Mouse (Mus musculus) layer of hippocampus, postnatal 36 days (tissue): Measurements from ENCODE around the gene Slc39a7. TPM values are rescaled to one million over a fixed set of nuclear protein-coding genes. Genes with fewer than 3 reads are reported as not detected.
"Not testable (repeated sequence)": the region's sequence is repeated elsewhere in the genome, so short reads cannot be mapped to it uniquely, and the experiment has no call there.

ENCODE experiments used
- DNase-seq, 2 experiments: peaks; one replicate each; pipeline ENCODE4 v3.0.0; 2022
- total RNA-seq, 2 experiments: library from RNA; stranded (reverse); gene quantifications; 2 replicates each; pipeline ENCODE4 v1.2.3; 2021

Gene Slc39a7
- total RNA-seq, 2 experiments from 2014 or later: 88.5 to 92.6 TPM

DNA sequence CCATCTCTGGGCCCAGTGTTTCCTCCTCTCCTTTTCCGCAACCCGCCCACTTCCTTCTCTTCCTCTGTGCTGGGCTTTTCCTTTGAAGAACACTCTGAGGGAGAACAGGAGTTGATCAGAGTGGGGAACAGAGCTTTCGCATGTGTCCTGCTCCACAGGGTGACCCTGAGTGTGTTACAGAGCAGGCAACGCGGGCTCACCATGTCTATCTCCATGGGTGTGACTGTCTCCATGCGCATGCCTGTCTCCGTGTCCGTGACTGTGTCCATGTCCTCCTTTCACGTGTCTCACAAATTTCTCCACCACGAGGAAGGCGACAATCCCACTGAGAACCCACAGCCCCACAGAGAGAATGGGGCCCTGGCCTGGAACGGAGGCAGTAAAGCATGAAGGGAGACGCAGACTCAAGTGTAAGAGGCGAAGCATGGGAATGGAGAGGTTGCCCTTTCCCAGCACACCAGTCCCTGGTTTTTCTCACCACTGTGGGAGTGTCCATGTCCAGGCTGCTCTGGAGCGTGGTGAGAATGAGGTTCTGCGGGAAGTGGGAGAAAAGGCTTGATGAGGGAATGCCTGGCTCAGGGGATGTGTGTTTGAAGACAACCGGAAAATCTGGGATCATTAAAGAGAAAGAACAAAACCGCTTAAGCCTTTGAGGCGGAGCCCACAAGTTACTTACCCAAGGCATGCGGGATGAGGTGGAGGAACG lies 1.4 kb downstream of the Slc39a7 start:
- DNase-seq: no peak

DNA sequence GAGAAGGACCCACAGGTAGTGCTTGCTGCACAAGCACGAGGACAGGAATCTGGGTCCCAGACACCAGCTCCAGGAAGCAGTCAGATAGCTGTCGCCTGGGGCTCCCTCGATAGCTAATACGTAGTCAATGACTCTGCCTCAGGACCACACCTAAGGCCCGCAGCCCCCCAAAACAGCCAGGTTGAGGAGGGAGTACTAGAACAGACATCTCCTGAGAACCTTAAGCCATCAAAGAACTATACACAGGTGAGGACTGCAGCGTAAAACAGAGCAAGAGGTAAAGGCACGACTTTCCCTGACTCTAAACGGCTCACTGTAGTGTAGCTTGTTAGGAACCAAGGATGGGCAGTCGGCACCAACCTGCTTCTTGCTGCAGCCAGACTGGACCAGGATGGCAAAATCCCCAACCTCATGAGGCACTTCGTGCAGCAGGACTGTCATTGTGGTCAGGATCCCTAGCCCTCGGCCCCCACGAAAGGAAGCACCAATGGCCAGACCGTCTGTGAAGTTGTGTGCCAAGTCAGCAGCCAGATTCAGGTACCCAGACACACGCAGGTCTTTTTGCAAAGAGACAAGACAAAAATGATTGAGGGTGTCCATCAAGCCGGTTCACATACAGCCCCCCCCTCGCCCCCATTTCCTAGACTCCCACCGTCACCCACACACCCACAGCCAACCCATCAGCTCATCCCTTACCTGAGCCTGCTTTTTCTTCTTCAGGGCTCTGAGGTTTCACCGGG lies 2.2 kb downstream of the Slc39a7 start:
- no peak for DNase-seq

DNA sequence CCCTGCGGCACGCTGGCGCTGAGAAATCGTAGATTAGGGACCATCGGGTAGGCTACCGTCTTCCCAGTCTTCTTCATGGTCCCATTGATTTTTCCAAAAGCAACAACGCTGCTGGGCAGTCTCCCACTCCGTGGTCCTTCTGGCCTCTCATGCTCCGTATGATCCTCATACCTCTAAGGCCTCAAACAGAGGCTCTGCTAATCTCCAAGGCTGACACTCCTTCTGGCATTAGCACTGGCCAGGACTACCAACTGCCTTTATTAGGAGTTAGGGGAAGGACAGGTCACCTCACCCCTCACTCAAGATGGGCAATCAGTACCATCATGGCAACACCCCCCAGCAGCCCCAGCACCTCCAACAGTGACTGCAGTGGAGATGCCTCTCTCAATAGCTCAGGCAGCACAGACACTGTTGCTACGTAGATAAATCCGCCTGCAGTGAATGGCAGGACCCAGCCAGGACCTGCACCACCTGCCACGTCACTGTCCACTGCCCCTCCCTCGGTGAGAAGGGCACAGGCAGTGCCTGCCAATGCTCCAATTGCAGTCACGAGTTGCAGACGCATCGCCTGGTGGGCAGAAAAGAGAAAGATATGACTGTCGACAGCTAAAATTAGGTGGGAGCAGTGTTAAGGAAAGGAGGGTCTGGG lies 2.9 kb downstream of the Slc39a7 start:
- no peak for DNase-seq

DNA sequence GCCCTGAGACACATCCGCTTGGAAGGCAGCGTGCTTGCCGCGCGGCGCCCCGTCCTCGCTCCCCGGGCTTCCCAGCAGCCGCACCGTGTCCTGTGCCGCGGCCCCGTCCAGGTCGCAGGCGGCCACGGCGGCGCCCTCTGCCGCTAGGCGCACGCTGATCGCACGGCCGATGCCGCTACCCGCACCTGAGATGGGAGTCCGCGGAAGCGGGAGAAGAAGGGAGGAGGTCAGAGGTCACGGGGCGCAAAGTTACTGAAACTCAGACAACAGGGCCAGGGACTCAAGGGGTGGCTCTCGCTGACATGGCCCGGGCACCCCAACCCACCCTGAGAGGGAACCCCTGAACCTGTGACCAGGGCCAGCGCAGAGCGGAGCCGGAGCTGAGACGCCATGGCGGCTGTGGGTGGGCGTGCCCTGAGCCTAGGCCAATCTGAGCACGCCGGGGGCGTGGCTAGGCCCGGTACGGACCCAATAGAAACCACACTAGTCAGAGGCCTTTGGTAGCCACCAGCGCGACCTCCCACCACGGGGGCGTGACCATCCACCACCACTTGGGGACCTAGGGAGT lies 3.7 kb downstream of the Slc39a7 start, which contains the start of gene H2-Ke6:
H2-Ke6 (minus strand) TSS at position 405 of the 568 bp plus-strand sequence.
- peak; percentile 92 for DNase-seq

DNA sequence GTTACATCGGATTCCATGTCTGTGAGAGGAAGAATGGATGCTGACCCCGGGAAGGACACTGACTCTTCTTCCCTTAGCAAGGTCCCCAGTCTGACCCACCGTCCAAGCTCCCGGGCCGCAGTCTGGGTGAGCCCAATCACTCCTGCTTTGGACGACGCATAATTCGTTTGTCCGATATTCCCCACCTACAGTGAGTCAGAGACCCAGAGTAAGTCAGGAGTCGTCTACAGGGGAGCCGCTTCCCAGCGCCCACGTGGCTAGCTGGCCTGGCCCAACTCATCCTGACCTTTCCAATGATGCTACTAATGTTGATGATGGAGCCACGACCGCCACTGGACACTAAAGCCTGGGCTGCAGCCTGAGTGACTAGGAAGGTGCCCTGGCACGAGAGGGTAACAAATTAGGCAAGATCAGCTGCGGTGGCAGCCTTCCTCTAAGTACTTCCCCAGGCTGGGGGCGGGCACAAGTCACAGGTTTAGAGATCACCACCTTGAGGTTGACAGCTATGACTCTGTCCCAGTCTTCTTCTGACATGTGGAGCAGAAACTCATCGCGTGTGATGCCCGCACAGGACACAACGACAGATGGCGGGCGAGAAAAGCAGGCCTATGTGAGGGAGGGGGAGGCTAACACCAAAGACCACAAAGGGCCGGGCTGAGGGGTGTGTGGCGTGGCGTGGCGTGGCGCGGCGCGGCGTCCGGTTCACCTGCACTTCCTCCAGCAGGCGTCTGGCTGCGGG lies 4.4 kb downstream of the Slc39a7 start:
- no peak for DNase-seq

DNA sequence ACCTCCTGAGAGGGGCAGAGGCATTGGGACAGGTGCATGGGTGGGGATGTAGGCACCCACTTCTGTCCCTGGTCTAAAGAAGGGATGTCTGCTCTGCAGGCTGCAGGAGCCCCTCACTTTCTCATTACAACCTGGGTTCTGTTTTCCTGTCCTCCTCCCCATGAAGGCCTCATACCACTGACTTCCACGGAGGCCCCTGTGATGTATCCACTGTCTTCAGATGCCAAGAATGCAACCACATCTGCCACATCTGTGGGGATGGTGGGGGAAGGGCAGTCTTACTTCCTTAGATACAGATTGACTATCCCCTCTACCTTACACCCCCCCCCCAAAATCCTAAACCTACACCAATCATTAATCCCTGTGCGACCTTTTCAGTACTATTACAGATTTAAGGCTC lies 5.3 kb downstream of the Slc39a7 start:
- DNase-seq: no peak

DNA sequence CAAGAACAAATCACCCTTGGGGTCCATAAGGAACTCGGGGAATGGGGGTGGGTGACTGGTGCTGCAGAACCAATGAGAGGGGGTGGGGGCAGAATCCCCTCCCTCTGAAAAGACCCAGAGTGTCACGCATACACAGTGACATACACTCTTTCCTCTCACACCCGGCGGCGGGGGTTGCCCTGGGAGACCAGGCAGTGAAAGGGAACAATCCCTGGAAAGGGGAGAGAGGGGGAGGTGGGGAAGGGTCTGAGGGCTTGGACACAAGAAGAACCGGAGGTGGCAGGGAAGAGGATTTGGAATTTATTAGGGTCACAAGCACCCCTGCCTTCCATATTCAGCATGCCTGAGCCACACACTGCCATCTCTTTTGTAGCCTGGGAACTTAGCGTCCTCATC lies 5.7 kb downstream of the Slc39a7 start:
- DNase-seq: no peak

DNA sequence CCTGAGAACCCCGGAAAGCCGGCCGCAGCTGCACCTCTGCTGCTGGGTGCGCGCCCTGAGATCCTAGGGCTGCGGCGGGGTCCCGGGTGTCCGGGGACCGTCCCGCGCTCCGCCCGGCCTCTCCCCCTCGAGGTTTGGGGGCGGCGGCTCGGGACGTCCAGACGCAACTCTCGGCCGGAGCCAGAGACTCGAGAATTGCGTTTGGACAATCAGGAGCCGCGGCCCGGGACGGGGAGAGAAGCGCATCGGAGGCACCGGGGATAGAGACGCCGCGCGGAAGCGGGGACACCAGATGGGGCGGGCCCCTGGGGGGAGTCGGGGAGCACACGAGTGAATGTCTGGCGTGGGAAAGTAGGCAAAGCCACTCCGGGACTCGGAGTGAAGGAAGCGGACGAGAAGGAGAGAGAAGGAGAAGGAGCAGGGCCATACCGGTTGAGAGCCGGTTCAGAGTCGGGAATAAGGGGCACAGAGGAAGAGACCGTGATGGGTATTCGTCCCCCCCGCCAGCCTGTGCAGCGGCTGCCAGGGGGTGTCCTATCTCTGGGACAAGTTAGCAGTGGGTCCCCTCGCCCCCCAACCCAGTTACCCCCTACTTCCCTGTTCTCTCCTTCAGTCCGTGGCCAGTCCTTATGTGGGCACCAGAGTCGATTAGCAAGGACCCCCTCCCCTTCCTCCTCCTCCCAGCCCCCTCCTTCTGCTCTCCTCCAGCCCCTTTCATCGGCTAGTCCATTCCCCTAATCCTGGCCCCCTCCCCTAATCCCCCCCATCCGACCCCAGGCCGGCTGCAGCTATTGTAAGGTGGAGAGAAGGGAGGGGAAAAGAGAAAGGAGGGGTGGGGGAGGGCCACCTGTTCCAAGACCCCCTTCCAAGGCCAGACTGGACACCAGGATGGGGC lies 6.4 kb downstream of the Slc39a7 start:
- DNase-seq: no peak

DNA sequence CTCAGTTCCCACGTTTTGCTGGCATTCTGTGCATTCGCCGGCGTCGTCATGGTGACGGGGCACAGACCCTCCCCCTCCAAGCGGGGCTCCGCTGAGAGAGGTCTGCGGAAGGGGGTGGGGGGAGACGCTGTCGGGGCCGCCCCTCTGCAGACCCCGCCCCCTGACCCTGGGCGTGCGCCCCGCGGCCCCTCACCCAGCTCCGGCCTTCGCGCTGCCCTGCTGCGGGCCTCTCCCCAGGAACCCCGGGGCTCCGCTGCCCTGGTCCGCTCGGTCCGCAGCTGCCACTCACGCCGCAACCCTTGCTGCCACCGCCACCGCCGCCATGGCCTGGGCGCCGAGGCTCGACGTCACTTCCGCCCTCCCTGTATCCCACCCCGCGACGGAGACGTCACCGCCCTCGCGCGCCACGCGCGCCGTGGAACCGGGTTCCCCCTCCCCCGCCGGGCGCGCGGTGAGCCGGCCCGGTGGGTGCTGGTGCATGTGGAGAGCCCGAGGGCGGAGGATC lies 7.1 kb downstream of the Slc39a7 start, which contains the start of gene Ring1:
Ring1 (minus strand) TSS at position 364 of the 505 bp plus-strand sequence.
- DNase-seq: peak; percentile 91 to 93

DNA sequence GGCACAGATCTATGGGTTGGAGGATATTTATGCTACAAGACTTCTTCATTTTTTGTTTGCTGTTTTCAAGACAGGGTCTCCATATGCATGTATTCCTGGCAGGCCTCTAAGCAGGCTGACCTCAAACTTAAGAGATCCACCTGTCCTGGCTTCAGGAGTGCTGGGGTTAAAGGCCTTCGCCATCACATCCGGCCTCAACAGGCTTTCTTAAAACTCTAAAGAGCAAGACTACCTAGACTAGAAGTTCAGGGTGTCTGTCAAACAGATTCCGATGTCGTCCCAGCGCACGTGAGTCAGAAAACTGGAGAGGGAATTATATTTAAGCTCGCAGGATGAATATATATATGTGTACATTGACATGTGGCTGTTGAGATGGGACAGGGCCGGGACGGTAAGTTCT lies 7.8 kb downstream of the Slc39a7 start:
- DNase-seq: no peak

DNA sequence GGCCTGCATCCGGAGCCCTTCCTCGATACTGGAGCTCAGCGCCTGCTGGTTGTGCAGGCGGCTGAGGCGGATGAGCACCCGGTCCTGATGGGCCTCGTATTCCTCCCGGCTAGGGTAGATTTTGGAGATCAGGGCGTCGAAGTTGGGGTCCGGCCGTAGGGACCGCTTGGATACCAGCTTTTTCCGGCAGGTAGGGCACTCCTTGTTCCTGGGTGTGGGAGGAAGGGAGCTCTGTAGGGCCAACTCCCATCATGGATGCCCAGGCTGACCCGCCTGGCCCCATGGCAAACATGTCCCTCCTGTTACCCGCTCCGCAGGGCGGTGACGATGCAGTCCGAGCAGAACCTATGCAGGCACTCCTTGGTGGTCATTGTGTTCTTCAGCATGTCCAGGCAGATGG lies 8.5 kb downstream of the Slc39a7 start:
- DNase-seq: no peak

DNA sequence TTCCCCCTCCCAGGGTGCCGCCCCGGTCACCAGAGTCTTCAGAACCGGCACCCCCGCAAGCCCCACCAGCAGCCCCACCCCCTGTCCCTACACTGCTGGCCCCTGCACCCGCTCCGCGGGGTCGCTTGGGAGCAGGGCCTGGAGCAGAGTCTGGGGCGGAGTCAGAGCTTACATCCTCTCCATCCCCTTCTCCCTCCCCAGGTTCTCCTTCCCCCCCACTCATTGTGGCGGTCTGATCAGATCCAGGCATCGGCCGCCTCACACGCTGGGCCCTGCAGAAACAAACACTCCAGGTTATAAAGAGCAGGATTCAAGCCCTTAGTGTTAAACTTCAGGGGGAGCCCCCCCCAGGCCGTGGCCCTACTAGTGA lies 9.1 kb downstream of the Slc39a7 start:
- DNase-seq: no peak

DNA sequence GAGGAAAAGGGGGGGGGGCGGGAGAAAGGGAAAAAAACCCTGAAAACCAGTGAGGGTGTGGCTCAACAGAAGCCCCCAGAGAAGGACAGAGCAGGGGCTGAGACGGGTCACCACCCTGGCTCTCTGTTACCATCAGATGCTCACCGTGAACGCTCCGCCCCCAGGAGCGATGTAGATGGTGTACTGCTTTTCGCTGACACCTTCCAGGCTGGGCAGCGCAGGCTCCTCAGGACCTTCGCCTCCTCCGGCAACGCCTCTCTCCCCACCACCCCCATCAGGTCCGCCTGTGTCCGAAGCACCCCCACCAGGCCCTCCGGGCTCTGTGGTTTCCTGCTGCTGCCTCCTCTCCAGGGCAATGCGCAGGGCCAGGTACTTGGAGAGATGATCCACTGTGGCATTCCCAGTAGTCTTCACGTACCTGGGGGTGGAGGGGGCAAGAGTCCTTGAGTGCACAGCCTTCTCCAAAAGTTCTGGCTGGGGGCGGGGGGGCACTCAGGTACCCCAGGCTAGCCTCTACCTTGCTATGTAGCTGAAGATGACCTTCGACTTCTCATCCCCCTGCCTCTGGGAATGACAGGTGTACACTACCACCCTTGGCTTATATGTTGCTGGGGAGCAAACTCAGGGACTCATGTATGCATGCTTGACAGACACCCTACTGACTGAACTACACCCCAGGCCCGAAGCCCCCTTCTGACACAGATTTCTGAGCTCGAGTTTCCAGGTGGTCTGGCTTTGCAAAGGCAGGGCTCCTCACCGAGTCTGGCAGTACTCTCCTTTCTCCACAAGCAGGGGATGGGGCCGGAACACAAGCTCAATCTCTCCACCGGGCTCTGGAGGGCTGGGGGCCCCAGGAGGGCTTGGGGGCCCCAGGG lies 9.7 kb downstream of the Slc39a7 start:
- DNase-seq: no peak

DNA sequence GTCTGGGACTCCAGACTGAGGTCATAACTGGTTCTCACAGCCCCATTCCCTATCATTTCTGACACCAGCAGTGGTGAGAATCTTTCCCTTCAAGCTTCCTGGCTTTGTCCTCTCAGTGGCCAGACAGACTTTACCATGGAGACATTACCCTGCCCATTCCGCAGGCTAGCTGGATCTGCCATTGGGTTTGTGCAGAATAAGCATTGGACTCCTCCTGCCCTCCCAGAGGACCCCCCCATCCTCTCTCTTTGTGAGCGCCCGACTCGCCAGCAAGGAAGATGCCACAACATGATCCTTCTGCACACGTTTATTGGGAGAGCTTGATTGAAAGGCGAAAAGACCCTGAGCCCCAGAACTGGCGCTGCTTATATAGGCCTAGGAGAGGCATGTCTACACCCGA lies 18.0 kb downstream of the Slc39a7 start:
- no peak for DNase-seq

DNA sequence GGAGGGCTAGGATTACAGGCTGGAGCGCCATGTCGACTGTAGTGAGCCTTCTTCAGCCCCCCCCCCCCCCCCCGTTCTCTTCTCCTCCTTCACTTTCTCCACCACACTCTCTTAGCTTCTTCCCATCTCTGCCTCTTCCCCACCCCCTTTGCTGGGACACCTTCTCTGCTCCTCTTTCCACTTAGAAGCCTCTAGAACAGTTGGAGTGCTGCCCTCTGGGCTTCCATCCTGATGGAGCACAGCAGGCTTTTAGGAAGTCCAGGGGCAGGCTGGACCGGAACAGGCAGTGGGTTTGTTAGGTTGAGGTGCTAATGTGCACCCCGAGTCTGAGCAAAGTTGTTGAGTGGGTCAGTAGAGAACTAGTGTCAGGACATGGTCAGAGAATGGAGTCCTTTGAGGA lies 21.3 kb downstream of the Slc39a7 start:
- DNase-seq: no peak

DNA sequence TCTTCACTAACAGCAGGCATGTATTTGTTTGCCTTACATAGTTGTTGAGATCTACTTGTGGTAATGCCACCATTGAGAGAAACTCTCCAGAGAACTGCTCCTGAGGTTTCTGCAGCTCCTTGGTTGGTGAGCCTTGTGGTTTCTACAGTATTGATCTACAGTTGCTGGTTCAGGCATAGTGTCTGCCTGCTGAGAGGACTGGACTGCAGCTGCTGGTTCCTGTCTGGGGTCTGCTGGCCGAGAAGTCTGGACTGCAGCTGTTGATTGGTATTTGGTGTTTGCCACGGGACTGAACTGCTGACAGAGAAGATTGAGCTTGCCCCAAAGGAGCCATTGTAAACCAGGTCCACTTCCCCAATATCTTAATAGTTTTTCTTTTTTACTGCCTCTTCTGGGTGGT lies 24.9 kb downstream of the Slc39a7 start:
- DNase-seq: no peak

DNA sequence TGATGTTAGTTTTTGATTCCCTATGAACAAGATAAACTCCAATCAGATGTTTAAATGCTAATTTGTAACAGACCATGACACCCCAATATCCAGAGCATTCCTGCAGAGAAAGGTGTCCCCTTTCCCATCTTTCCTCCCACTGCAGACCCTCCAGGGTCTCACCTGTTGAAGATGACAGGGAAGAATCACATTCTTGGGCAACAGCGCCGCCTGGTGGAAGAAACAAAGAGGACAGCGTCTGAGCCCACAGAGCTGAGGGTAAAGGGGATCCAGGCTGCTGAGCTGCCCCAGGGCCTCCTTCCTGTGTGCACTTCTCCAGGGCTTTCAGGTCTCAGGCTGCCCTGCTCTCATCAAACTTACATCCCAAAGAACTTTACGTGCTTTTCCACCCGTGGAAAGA lies 28.1 kb downstream of the Slc39a7 start:
- DNase-seq: no peak

DNA sequence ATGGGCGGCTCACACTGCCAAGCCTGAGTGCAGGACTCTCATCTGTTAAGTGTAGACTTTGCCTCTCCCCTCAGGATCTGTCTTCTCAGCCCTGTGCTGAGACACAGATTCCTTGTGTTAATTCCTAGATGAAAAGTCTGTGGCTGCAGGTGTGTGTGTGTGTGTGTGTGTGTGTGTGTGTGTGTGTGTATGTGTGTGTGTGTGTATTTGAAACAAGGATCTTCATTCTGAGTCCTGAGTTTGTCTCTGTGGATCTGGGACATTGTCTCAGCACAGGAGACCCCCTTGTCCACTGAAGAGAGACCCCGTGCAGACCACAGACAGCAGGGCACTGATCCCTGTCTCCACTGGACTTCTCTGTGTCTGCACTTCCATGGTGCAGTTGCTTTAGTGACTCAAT lies 30.7 kb downstream of the Slc39a7 start:
- not testable (repeated sequence) for DNase-seq

DNA sequence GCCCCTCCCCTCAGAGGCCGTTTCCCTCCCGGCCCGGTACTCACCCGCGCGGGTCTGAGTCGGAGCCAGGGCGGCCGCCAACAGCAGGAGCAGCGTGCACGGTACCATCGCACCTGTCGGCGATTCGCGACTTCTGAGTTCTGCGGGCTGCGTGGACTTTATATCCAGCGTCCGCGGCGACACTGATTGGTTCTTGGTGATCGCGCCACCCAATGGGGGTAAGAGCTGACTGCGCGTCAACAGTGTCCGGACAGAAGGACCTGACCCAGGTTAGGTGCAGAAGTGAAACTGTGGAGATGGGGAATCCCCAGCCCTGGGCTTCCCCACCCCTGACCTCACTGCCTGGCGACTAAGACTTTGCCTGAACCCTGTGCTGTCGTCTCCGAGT lies 31.3 kb downstream of the Slc39a7 start, which contains the start of gene H2-K1:
H2-K1 (minus strand) TSS at position 198 of the 388 bp plus-strand sequence.
- peak; percentile 43 to 54 for DNase-seq
